Mouse (Mus musculus): Measurements from ENCODE around the gene Ccn5.

Gene Ccn5

GRCm38 (mm10) chr2:163820607-163821006, at the start of gene Ccn5:
Ccn5 (plus strand) TSS chr2:163820861.
- peak; percentile 91 to 95 for DNase-seq

- no peak for DNase-seq
Measured at GRCm38 (mm10) chr2:163776661-163777060, 44.0 kb upstream of the Ccn5 start.

DNA sequence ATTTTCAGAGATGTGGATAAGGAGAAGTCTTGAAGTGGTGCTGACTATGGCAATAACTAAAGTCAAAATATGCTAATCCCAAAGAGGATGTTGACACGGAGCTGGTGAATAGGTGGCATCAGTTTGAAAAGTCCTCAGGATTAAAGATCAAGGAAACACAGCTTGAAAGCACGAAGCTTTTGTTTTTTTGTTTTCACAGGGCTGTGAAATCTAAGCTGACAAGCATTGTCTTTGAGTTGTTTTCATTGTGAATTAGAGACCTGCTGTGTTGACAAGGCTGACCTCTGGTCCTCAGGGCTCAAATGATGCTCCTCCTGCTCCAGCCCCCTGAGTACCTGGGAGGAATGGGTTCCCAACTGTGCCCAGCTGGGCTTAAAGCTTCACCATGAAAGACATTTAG, 43.6 kb upstream of the Ccn5 start:
- no peak for DNase-seq

- no peak for DNase-seq
Measured at GRCm38 (mm10) chr2:163778896-163779295, 41.8 kb upstream of the Ccn5 start.

DNA sequence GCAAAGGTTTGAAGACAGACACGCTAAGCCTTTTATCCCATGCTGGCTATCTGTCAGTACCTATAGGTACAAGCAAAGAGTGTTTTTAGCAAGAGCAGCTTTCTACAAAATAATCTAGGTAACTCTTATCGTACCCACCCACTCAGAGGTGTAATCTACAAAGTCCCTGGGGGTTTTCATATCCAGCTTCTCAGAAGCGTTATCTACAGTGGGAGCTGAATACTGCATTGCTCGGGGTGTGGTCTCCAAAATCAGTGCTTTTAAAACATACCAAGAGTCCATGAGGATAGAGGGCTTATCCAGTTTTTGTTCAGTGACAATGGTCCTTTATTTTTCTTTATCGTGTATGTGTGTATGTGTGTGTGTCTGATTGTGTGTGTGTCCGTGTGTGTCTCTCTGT, 37.3 kb upstream of the Ccn5 start:
- no peak for DNase-seq

DNA sequence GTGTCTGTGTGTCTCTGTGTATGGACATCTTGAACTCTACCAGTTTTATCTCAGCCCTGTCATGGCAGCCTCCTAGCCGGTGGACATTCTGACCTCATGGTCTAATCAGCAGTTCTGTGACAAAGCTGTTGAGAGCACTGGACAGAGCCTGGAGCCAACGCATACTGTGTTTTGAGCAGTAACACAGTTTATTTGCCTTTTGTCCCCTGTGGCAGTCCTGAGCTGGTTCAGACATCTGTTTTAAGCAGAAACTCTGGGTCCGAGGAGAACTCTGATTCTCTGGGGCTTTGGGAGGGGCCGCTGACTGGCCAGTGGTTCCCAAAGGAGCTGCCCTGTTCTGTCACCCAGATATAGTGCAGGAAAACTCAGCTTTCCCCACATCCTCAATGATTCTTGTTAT, 36.8 kb upstream of the Ccn5 start:
- DNase-seq: no peak

- DNase-seq: no peak
Measured at GRCm38 (mm10) chr2:163787086-163787485, 33.6 kb upstream of the Ccn5 start.

DNA sequence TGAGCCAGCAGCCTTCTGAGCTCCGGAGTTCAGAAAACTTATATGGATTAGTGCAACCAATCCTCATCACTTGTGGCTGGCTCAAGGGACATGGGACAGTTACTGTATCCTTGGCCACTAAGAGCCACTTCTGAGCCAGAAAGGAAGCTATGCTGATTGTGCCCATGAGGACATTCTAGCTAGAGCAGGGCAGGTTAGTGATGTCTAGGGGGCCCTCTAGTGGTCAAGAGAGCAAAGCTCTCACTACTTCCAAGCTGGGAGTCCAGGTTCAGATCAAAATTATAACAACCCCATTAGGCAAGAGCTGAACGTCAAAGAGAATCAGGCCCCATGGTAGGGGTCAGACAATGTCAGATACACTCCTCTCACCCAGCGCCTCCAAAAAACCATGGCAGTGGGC, 33.0 kb upstream of the Ccn5 start:
- DNase-seq: peak; percentile 64 to 70

GRCm38 (mm10) chr2:163788484-163788883, 32.2 kb upstream of the Ccn5 start:
- DNase-seq: peak; percentile 73 to 82

GRCm38 (mm10) chr2:163798411-163798810, 22.2 kb upstream of the Ccn5 start:
- peak; percentile 25 to 38 for DNase-seq

DNA sequence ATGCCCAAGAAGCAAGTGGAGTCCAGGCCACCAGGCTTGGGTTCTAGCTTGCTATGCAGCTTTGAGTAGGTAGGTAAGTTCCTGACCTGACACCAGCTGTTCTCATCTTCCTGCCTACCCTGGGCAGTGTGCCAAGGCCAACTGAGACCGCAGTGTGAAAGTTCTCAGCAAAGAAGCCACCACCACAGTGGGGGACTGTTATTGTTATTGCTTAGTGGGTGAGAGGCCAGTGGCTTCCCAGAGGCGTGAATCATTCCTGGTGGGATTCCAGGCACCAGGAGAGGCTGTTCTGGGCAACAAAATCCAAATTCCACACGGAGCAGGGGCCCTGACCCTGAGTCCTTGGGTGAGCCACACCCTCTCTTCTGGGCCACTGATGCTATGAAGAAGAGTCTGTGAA, 19.8 kb upstream of the Ccn5 start:
- peak in 1 of 2 experiments; percentile 32 for DNase-seq

DNA sequence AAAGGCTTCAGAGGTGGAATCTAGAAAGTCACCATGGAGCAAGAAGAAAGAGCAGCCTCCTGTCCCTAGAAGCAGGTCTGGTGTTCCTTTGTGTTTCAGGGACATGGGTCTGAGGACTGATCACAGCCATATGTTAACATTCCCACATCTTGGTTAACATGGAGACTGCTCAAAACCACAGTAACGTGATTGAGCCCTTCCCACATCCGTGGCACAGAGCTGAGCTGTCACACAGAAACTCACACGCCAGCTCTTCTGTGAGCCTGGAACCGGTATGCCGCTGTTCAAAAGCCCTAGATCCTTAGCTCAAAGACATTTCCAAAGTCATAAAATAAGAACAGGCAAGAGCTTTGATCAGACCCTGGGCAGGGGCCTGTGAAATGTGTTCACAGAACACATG, 19.3 kb upstream of the Ccn5 start:
- no peak for DNase-seq

DNA sequence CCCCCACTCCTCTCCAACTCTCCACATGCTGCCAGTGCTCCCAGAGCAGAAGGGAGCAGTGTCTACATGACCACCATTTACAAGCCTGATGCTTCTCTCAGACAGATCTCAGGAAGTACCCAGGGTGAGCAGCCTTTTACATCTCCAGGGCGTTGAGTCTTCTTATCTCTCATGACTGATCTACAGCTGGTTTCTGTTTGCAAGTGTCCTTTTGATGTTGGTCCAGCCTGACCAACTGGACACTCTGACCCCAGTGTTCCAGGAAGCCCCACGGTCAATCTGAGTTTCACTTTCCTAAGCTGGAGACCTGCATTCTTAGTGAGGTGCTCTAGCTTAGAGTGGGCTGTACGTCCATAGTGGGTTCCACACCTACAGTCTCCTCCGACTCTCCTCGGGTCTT, 16.8 kb upstream of the Ccn5 start:
- DNase-seq: no peak

- DNase-seq: no peak
Measured at GRCm38 (mm10) chr2:163809166-163809565, 11.5 kb upstream of the Ccn5 start.

GRCm38 (mm10) chr2:163809704-163810103, 11.0 kb upstream of the Ccn5 start:
- DNase-seq: no peak

GRCm38 (mm10) chr2:163813077-163813476, 7.6 kb upstream of the Ccn5 start:
- no peak for DNase-seq

- DNase-seq: no peak
Measured at GRCm38 (mm10) chr2:163814739-163815465, 5.8 kb upstream of the Ccn5 start.

- DNase-seq: peak; percentile 76 to 84
Measured at GRCm38 (mm10) chr2:163823248-163823647, 2.6 kb downstream of the Ccn5 start.

DNA sequence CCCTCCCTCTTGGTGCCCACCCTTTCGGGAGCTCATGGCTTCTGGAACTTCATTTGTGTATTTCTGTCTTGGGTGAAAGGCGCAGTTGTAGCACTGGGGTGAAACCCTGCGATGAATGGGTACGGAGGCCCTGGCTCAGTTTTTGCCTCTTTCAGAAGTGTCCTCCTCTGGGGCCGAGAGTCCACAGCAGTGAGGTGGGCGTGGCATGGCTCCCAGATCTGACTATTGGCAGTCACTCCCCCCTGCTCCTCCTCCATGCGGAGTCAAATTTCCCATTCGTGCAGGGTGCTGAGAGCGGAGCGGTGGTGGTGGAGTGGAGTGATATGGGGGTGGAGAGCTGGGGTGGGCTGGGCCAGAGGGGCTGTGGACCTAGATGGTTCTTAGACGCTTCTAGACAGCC, 3.1 kb downstream of the Ccn5 start:
- DNase-seq: no peak

DNA sequence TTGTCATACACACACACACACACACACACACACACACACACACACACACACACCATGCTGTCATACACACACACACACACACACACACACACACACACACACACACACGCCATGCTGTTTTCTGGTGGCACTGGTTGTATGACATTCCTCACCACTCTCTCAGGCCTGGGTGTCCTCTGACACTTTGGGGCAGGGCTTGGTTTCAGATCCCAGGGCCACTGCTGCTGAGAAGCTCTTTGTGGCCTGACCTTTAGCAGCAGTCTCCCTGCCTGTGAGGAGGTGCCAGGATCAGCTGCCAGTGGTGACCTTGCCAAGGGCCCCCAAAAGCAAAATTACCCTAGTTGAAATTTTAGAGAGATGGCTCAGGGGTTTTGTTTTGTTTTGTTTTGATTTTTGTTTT, 5.2 kb downstream of the Ccn5 start:
- DNase-seq: no peak

- DNase-seq: no peak
Measured at GRCm38 (mm10) chr2:163826494-163826893, 5.8 kb downstream of the Ccn5 start.

- no peak for DNase-seq
Measured at GRCm38 (mm10) chr2:163831163-163831562, 10.5 kb downstream of the Ccn5 start.

GRCm38 (mm10) chr2:163838043-163838442, 17.4 kb downstream of the Ccn5 start:
- DNase-seq: peak; percentile 87 to 91

DNA sequence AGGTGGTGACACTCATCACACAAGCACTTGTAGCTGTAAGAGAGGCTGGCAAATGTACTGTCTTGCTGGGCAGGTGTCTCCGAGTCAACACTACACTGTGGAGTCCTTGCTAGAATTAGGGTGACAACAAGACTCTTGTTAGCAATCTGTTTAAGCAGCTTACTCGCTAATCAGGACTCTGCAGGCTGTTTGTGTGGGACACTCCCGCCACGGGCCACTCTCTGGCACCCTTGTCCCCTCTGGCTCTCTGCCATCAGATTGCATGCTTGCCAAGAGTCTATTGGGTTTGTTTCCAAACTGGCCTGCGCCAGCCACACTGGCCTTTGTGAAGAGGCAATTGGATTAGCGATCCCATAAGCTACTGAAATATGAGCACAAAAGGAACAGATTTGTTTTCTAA, 18.9 kb downstream of the Ccn5 start:
- DNase-seq: peak; percentile 86 to 89

GRCm38 (mm10) chr2:163842043-163842442, 21.4 kb downstream of the Ccn5 start:
- DNase-seq: no peak
